Mouse (Mus musculus) embryonic facial prominence, embryonic 13.5 days (tissue): ENCODE data around the gene Igfbp7. TPM values are rescaled to one million over a fixed set of nuclear protein-coding genes. Genes with fewer than 3 reads are reported as not detected.

Experiments
- ATAC-seq: fragments of 200-750 bp; cut with Nextera tagmentation; 2 replicates; pipeline ENCODE4 v1.8.0; 2017; ENCODE audit warnings: low read depth; ENCODE audit not compliant: insufficient number of reproducible peaks, insufficient read depth, low FRiP score, low TSS enrichment
- H3K27ac ChIP-seq: fragments of 300-500 bp; sonication (generic); 2 replicates; pipeline ENCODE4 v1.5.1; 2015; ENCODE audit warnings: moderate library complexity, mild to moderate bottlenecking, inconsistent platforms
- H3K27me3 ChIP-seq: fragments of 300-500 bp; sonication (generic); 2 replicates; pipeline ENCODE4 v1.6.1; 2015; ENCODE audit warnings: mild to moderate bottlenecking, inconsistent platforms
- H3K36me3 ChIP-seq: fragments of 300-500 bp; sonication (generic); 2 replicates; pipeline ENCODE4 v1.6.1; 2015; ENCODE audit warnings: mild to moderate bottlenecking, inconsistent platforms
- H3K4me1 ChIP-seq: fragments of 300-500 bp; sonication (generic); 2 replicates; pipeline ENCODE4 v1.6.1; 2015; ENCODE audit warnings: inconsistent platforms
- H3K4me2 ChIP-seq: fragments of 300-500 bp; sonication (generic); 2 replicates; pipeline ENCODE4 v1.6.1; 2015; ENCODE audit warnings: moderate library complexity, mild to moderate bottlenecking, inconsistent platforms
- H3K4me3 ChIP-seq: fragments of 300-500 bp; sonication (generic); 2 replicates; pipeline ENCODE4 v1.5.1; 2015; ENCODE audit warnings: mild to moderate bottlenecking, inconsistent platforms
- H3K9ac ChIP-seq: fragments of 300-500 bp; sonication (generic); 2 replicates; pipeline ENCODE4 v1.6.1; 2015; ENCODE audit warnings: mild to moderate bottlenecking, inconsistent platforms
- H3K9me3 ChIP-seq: fragments of 300-500 bp; sonication (generic); 2 replicates; pipeline ENCODE4 v1.6.1; 2016; ENCODE audit warnings: inconsistent platforms
- WGBS: fragments of 180-500 bp; shearing (Covaris S2); methylation state at CpG from one replicate; pipeline ENCODE4 v1.1.7; 2015; ENCODE audit warnings: mixed read lengths; 5-methylcytosine and 5-hydroxymethylcytosine counted together
- polyA plus RNA-seq: library from polyadenylated mRNA; unstranded; fragments of >200 nt; fragmentation: Nextera tagmentation; extraction: Ambion mirVana; gene quantifications from 2 replicates; pipeline ENCODE4 v1.2.1, GENCODE M21; 2015

Gene Igfbp7
- polyA plus RNA-seq, 1 experiment from 2014 or later: 37.7 TPM

DNA sequence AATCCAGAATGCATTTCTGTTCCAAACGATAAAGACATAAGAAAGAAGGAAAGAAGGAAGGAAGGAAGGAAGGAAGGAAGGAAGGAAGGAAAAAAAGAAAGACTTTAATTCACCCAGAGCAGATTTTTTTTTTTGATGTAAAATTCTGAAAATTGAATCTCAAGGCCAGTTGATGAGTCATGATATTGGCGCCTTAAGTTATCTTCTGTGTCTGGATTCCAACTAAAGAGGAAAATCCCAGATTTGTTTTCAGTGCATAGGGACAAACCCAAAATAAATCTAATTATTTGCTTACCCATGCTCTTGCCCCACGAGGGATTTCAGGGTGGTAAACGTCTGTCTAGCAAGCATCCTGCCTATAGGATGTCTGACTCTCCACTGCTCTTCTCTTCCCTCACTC lies 46.8 kb downstream of the Igfbp7 start:
- Histone ChIP-seq H3K9ac (no peak overlapping the region), H3K36me3 (no peaks in the 10 kb centered on the region), H3K9me3 (no peaks in the 10 kb centered on the region), H3K4me3 (no peak overlapping the region), H3K27me3 (no peaks in the 10 kb centered on the region), H3K4me1 (peaks cover 36% of the 10 kb centered on the region), H3K4me2 (no peak overlapping the region), H3K27ac (no peak overlapping the region)
- ATAC-seq: no peak
- WGBS: 63% methylated on average over 4 of the region's 4 CpGs

DNA sequence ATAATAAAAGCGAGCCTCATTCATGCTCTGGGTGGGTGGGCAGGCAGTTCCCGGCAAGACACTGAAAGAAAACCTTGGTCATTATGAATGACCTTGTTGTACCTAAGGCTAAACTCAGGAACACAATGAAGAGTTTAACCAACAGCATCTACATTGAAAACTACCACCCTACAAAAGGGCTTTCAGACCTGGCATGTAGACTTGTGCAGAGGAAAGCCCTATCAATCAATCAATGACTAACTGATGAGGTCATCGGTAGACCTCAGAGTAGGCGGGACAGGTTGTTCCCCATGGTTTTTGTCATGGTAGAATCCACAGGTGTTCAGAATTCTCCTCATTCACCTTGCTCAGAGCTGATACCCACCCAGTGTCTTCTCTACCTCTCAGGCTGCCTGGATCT lies 47.9 kb downstream of the Igfbp7 start:
- 90% methylated on average over 4 of the region's 4 CpGs for WGBS
- H3K4me3 ChIP-seq: no peak overlapping the region
- no peaks in the 10 kb centered on the region for H3K9me3 ChIP-seq
- no peak overlapping the region for H3K4me2 ChIP-seq
- no peak for ATAC-seq
- H3K9ac ChIP-seq: no peak overlapping the region
- peaks cover 45% of the 10 kb centered on the region for H3K4me1 ChIP-seq
- H3K27ac ChIP-seq: no peak overlapping the region
- H3K36me3 ChIP-seq: no peaks in the 10 kb centered on the region
- no peaks in the 10 kb centered on the region for H3K27me3 ChIP-seq

DNA sequence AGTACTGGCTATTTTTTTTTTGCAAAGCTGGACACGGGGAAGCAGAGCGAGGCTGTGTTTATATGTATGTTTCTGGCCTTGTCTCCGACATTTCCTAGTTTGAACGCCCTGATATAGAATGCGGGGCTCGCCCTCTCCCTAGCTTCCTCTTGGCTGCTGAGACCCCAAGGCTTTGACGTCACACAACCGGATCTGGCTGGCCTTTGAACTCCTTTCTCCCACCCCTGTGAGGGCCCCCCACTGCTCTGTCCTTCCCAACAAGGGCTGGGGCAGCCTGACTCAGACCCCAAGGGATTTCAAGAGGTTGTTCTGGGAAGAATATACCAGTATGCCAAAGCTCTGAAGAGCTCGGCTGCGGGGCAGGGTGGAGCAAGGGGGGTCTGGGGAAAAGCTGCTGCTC lies 49.5 kb downstream of the Igfbp7 start:
- H3K4me3 ChIP-seq: peak overlapping the region; percentile 39
- H3K27ac ChIP-seq: peak overlapping the region; percentile 66
- peak overlapping the region; percentile 54 for H3K4me2 ChIP-seq
- H3K36me3 ChIP-seq: no peaks in the 10 kb centered on the region
- no peaks in the 10 kb centered on the region for H3K9me3 ChIP-seq
- no peaks in the 10 kb centered on the region for H3K27me3 ChIP-seq
- no peak for ATAC-seq
- peak overlapping the region; percentile 62 for H3K9ac ChIP-seq
- H3K4me1 ChIP-seq: peaks cover 40% of the 10 kb centered on the region
- WGBS: 4% methylated on average over 10 of the region's 10 CpGs

DNA sequence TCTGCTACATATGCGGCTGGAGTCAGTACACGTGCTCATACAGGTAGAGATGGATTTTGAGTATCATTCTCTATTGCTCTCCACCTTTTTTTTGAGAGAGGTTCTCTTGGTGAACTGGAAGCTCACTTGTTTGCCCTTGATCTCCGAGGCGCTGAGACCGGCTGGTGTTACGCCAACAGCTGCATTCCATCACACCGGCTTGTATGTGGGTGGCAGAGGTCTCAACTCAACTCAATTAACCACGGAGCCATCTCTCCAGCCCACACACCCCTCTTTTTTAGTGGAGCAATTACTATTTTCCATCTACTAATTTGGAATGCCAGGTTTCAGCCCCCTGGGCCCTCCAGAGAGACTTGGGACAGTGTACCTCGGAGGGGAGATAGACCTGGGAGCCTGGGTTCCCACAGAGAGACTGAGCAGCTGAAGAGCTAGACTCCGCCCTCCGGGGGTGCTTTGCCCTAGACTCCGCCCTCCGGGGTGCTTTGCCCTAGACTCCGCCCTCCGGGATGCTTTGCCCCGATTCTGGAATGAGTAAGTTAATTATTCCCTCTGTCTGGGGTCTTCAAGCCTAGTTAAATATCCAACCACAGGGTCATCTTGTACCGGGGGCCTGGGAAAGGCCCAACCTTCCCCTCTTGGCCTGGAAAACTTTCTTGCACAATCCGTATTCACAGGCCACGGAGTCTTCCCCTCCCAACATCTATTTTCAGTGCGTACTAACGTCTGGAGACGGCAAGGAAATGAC lies 50.3 kb downstream of the Igfbp7 start:
- no peaks in the 10 kb centered on the region for H3K27me3 ChIP-seq
- peak overlapping the region; percentile 66 for H3K27ac ChIP-seq
- peaks cover 40% of the 10 kb centered on the region for H3K4me1 ChIP-seq
- peak overlapping the region; percentile 54 for H3K4me2 ChIP-seq
- peak overlapping the region; percentile 62 for H3K9ac ChIP-seq
- 0 out of 2 replicates have a peak, but pooled peaks have one; percentile 50 for ATAC-seq
- peak overlapping the region; percentile 39 for H3K4me3 ChIP-seq
- no peaks in the 10 kb centered on the region for H3K9me3 ChIP-seq
- no peaks in the 10 kb centered on the region for H3K36me3 ChIP-seq
- 19% methylated on average over 22 of the region's 22 CpGs for WGBS

DNA sequence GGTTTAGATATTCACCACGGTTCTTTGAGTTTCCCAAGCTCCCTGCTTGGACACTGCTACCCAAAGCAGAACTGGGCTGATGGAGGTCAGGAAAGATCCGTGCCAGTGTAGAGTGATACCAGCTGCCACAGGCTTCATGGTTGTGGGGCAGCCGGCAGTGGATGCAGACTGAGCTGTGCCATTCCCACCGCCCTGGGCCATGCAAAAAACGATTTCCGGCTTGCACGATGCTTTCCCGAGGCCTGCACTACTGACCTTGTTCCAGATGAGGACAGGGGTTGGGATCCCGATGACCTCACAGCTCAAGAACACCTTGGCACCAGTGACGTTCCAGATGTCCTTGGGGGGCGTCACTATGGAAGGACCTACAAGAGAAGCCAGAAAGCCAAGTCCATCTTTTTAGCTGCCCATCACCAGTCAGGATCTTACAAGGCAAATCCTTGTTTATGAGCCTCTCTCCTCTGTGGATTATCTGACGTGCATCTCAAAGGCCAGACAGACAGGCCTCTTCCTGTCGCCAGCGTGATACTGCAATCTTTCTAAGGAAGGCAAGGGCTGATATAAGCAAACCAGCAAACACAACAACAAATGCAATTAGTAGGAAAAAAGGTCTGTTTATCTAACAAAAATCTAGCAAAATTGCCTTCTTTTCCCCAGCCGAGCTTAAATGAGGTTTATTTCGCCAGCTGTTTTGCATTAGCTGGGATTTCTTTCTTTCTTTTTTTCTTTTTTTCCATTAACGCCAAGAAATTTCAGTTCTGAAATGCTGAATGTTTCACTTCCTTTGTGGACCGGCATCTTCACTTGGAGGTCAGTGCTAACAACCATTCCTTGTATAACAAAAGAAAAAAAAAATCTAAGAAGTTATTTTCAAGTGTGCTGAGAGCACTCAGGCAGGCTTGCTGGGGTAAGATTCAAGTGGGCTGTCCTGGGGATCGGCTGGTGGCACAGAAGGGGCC lies 52.3 kb downstream of the Igfbp7 start:
- Histone ChIP-seq H3K9ac (0 out of 2 replicates have a peak overlapping the region, but pooled peaks have one; percentile 22), H3K9me3 (no peaks in the 10 kb centered on the region), H3K4me1 (peaks cover 44% of the 10 kb centered on the region), H3K36me3 (peaks cover 7% of the 10 kb centered on the region), H3K27me3 (no peaks in the 10 kb centered on the region), H3K4me2 (peak overlapping the region; percentile 60), H3K4me3 (no peak overlapping the region), H3K27ac (peak overlapping the region; percentile 86)
- no peak for ATAC-seq
- WGBS: 38% methylated on average over 19 of the region's 19 CpGs

DNA sequence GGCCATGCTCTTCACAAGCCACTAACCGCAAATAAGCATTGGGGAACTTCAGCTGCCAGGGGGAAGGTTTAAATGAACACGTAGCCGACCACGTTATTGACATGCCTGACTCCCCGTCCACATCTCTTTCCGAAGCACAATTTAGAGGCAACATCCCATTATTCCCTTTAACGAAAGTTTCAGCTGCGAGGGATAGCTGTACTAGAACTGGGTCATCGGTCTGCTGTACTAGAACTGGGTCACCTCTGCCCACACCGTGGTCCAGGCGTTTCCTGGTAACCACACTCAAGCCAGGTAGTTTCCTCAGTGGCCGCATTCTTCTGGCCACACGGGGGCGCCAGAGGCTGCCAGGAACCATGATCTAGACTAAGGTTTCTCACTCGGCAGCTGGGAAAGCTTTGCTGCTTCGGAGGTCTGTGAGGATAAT lies 53.5 kb downstream of the Igfbp7 start:
- peak overlapping the region; percentile 86; the same call in 1 of the 2 replicates for H3K27ac ChIP-seq
- 6% methylated on average over 16 of the region's 16 CpGs for whole genome bisulfite sequencing
- peak overlapping the region; percentile 59 for H3K9ac ChIP-seq
- ATAC-seq: no peak
- H3K4me1 ChIP-seq: peaks cover 44% of the 10 kb centered on the region
- H3K27me3 ChIP-seq: no peaks in the 10 kb centered on the region
- peak overlapping the region; percentile 60 for H3K4me2 ChIP-seq
- no peaks in the 10 kb centered on the region for H3K9me3 ChIP-seq
- H3K36me3 ChIP-seq: peaks cover 17% of the 10 kb centered on the region
- peak overlapping the region; percentile 32 for H3K4me3 ChIP-seq

DNA sequence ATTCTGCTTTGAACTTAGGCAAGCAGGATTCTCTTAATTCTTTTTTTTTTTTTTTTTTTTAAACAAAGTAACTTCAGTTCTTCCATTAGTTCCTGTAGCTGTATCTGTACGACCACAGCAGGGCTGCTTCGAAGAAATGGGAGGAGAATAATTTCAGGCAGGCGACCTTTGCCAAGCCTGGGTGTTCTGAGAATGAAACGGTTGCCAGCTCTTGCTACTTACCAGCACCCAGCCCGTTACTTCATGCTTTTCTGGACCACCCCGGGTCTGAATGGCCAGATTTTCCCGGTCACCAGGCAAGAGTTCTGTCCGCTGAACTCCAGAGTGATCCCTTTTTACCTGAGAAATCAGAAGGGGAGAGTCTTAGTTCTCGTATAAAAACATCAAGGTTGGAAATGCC lies 56.1 kb downstream of the Igfbp7 start:
- Histone ChIP-seq H3K4me1 (peaks cover 26% of the 10 kb centered on the region), H3K9ac (no peak overlapping the region), H3K36me3 (peaks cover 43% of the 10 kb centered on the region), H3K4me3 (no peak overlapping the region), H3K27ac (no peak overlapping the region), H3K27me3 (no peaks in the 10 kb centered on the region), H3K4me2 (no peak overlapping the region), H3K9me3 (no peaks in the 10 kb centered on the region)
- WGBS: 65% methylated on average over 9 of the region's 9 CpGs
- ATAC-seq: no peak

DNA sequence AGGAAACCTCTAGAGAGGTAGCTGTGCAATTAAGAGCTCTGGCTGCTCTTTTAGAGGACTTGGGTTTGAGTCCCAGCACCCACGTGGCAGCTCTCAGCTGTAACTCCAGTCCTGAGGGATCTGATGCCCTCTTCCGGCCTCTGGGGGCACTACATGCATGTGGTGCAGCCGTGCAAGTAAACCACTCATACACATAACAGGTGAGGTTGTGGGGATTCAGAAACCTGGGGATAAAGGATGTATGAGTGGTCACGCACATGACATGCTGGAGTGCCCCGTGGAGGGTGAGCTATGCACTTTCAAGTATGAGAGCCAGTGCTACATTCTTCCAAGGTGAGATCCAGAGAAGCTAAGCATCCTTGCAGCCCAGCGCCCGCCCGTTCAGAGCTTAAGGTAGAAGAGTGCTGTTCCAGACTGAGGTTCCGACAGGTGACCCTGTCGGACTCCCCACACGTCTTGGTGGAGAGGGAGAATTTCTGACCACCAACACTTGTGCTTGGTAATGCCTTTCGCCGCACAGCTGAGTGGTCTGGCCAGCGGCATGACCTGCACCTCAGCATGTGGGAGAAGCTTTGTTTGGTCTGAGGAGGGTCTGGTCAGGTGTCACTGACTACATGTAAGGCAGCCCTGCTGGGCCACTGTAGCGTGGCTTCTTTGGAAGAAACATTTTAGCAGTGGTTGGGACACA lies 57.7 kb downstream of the Igfbp7 start:
- H3K27ac ChIP-seq: no peak overlapping the region
- no peak overlapping the region for H3K4me2 ChIP-seq
- no peak overlapping the region for H3K9ac ChIP-seq
- ATAC-seq: no peak
- H3K9me3 ChIP-seq: no peaks in the 10 kb centered on the region
- H3K4me1 ChIP-seq: peaks cover 10% of the 10 kb centered on the region
- H3K4me3 ChIP-seq: no peak overlapping the region
- 92% methylated on average over 15 of the region's 15 CpGs for WGBS
- no peaks in the 10 kb centered on the region for H3K27me3 ChIP-seq
- peaks cover 56% of the 10 kb centered on the region for H3K36me3 ChIP-seq

DNA sequence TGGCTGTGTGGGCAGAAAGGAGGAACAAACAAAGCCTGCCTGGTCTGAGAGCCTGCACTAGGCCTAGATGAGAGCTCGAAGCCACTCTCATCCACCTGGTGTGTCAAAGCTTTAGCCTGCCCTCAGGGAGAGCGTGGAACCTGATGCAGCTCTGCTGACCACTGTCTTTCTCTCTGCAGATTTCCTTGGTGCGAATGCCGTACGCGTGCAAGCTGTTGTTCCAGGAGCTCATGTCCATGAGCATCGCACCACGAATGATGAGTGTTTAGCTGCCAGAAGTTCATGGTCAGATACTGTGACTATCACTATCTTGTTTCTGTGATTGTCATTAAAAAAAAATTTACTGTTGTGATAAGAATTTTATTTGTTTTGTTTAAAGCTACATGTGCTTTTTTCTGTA lies 58.9 kb downstream of the Igfbp7 start:
- no peak for ATAC-seq
- Histone ChIP-seq H3K4me2 (no peak overlapping the region), H3K27me3 (no peaks in the 10 kb centered on the region), H3K4me3 (no peak overlapping the region), H3K9me3 (no peaks in the 10 kb centered on the region), H3K36me3 (peaks cover 67% of the 10 kb centered on the region), H3K9ac (no peak overlapping the region), H3K27ac (no peak overlapping the region), H3K4me1 (peaks cover 4% of the 10 kb centered on the region)
- 97% methylated on average over 8 of the region's 8 CpGs for WGBS

DNA sequence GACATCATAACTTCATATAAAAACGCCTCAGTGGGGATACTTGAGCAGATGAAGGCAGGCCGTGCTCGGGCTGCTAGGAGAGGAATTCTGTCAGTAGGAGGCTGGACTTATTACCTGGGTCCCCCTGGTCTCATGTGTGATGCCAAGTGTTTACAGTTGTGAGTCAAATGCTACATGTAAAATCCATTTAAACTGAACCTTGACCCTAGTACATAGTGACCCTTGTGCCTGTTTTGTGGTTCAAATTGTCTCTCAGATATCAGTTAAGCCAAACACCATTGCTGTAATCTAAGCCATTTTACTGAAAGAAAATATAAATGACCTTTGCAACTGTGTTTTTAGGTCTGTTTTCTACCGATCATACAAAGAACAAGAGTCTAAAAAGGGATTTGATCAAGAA lies 67.8 kb downstream of the Igfbp7 start:
- no peaks in the 10 kb centered on the region for H3K9me3 ChIP-seq
- H3K4me1 ChIP-seq: no peaks in the 10 kb centered on the region
- H3K9ac ChIP-seq: no peak overlapping the region
- H3K4me3 ChIP-seq: no peak overlapping the region
- no peak overlapping the region for H3K4me2 ChIP-seq
- no peak for ATAC-seq
- WGBS: 85% methylated on average over 4 of the region's 4 CpGs
- H3K27ac ChIP-seq: no peak overlapping the region
- no peaks in the 10 kb centered on the region for H3K27me3 ChIP-seq
- H3K36me3 ChIP-seq: peaks cover 94% of the 10 kb centered on the region

DNA sequence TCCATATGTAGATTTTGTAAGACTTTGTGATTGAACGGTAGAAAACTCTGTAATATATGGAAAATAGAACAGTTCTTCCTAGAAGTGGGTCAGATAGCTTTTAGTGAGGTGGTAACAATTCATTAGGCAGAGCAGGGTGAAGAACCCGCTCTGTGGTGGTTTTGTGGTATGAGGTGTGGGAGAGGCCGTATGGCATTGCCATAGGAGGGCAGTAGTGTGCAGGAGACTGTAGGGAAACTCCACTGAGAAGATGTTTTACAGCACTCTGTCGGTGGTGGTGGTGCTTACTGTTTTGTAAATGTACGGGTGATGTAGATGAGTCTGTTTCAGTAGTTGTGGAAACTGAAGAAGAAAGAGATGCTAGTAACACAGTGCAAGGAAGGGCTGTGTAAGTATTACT lies 77.7 kb downstream of the Igfbp7 start:
- Histone ChIP-seq H3K9me3 (no peaks in the 10 kb centered on the region), H3K36me3 (peaks cover 87% of the 10 kb centered on the region), H3K9ac (no peak overlapping the region), H3K4me3 (no peak overlapping the region), H3K4me1 (no peaks in the 10 kb centered on the region), H3K27ac (no peak overlapping the region), H3K27me3 (no peaks in the 10 kb centered on the region), H3K4me2 (no peak overlapping the region)
- no peak for ATAC-seq
- WGBS: 77% methylated on average over 5 of the region's 5 CpGs
